Mouse (Mus musculus): ENCODE measurements around the gene Ovol2. TPM values are rescaled to one million over a fixed set of nuclear protein-coding genes. Genes with fewer than 3 reads are reported as not detected.

The Ovol2 gene
- polyA plus RNA-seq, 1 experiment from 2014 or later: 0.25 TPM

DNA sequence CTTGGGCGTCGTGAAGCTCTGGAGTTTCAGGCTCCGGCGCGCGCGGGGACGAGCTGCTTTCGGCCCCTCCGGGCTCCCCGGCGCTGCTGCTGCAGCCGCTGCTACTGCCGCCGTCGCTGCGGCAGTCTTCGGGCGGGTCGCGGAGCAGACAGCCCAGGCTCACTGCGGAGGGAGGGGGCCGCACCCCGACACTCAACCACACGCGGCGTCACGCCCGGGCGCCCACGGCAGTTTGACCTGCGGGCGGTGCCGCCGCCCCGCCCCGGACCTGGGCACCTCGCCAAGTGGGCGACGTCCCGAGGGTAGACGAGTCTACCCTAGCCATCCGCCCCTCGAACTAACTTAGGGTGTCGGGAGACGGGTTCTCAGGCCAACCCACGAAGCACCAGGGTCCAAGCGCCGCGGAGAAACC, 980 bp downstream of the Ovol2 start:
- H3K9ac ChIP-seq (ENCODE audit: low read depth, low read length): no peak overlapping the region
- H3K9me3 ChIP-seq (ENCODE audit: control insufficient read depth, low read length): no peaks in the 10 kb centered on the region
- ATAC-seq (ENCODE audit: low FRiP score) (peak; percentile 63), DNase-seq (ENCODE audit: low spot score) (peak; percentile 62)
- peak overlapping the region; percentile 42 for H3K4me3 ChIP-seq (ENCODE audit: low read depth, low read length)
- H3K36me3 ChIP-seq (ENCODE audit: control insufficient read depth, insufficient read depth, low read length): no peaks in the 10 kb centered on the region
- 1% methylated on average over 49 of the region's 50 CpGs for WGBS
- no peak overlapping the region for H3K27ac ChIP-seq (ENCODE audit: low read depth, low read length)
- H3K27me3 ChIP-seq (ENCODE audit: control insufficient read depth, insufficient read depth, low read length): peaks cover 57% of the 10 kb centered on the region
- H3K4me1 ChIP-seq (replicated peaks; ENCODE audit: control insufficient read depth, insufficient read depth, low read length): peaks cover 9% of the 10 kb centered on the region
- peak overlapping the region; percentile 85 for H3K4me2 ChIP-seq (replicated peaks; ENCODE audit: low read depth, low read length)

DNA sequence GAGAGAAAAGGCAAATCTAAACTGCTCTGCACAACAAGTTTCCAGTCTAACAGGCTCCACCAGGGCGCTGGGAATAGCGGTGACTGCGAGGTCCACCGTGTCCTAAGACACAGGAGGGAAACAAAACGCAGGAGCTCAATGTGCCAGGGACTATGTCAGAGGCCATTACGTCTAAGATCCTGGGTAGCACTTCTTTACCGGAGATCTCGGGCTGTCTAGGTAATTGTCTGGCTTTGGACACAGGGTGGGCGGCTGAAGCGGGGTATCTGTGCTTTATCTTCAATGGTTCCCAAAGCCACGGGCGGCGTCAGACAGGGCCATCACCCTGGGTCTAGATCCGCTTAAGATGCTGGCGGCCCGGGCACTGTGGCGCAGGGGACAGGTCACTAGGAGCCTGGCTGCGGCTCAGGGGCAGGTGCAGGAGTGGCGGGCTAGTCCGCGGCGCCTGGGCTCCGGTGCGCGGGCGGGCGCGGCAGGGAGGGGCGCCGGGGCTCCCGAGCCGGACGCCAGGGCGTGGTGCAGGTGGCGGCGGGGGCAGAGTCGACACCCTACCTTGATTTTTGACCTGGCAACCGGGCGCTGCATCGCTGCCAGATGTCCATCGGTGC, 1.5 kb downstream of the Ovol2 start:
- H3K4me2 ChIP-seq (replicated peaks; ENCODE audit: low read depth, low read length): peak overlapping the region; percentile 85
- peaks cover 57% of the 10 kb centered on the region for H3K27me3 ChIP-seq (ENCODE audit: control insufficient read depth, insufficient read depth, low read length)
- peak; percentile 59 for DNase-seq (ENCODE audit: low spot score)
- no peaks in the 10 kb centered on the region for H3K9me3 ChIP-seq (ENCODE audit: control insufficient read depth, low read length)
- ATAC-seq (ENCODE audit: low FRiP score): peak; percentile 10; the same call in 1 of the 2 replicates
- peak overlapping the region; percentile 42 for H3K4me3 ChIP-seq (ENCODE audit: low read depth, low read length)
- WGBS: under 1% methylated on average over 41 of the region's 41 CpGs
- no peak overlapping the region for H3K27ac ChIP-seq (ENCODE audit: low read depth, low read length)
- no peaks in the 10 kb centered on the region for H3K36me3 ChIP-seq (ENCODE audit: control insufficient read depth, insufficient read depth, low read length)
- H3K9ac ChIP-seq (ENCODE audit: low read depth, low read length): no peak overlapping the region
- H3K4me1 ChIP-seq (replicated peaks; ENCODE audit: control insufficient read depth, insufficient read depth, low read length): peaks cover 9% of the 10 kb centered on the region

DNA sequence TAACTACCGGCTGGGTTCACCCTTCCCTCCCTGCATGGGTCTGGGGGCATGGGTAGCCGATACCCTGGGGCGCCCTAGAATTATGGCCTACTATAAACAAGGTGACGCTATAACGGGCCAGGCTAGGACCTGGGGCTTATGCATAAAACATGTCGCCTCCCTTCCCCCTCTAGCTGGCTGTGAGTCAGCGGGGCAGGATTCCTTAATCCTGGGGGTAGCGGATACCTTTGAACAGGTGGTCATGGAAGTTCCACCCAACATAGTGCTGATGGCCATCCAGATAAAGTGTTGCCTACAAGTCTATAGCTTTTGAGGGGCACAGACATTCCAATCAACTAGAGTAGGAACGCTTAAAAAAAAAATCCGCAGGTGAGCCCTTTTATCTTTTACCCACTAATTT, 2.0 kb downstream of the Ovol2 start:
- H3K27ac ChIP-seq (ENCODE audit: low read depth, low read length): no peak overlapping the region
- no peaks in the 10 kb centered on the region for H3K9me3 ChIP-seq (ENCODE audit: control insufficient read depth, low read length)
- WGBS: 6% methylated on average over 10 of the region's 10 CpGs
- H3K4me3 ChIP-seq (ENCODE audit: low read depth, low read length): no peak overlapping the region
- H3K36me3 ChIP-seq (ENCODE audit: control insufficient read depth, insufficient read depth, low read length): no peaks in the 10 kb centered on the region
- DNase-seq (ENCODE audit: low spot score) (peak; percentile 29), ATAC-seq (ENCODE audit: low FRiP score) (peak; percentile 20; the same call in 1 of the 2 replicates)
- peaks cover 55% of the 10 kb centered on the region for H3K27me3 ChIP-seq (ENCODE audit: control insufficient read depth, insufficient read depth, low read length)
- H3K4me2 ChIP-seq (replicated peaks; ENCODE audit: low read depth, low read length): peak overlapping the region; percentile 85; the same call in 1 of the 2 replicates
- H3K9ac ChIP-seq (ENCODE audit: low read depth, low read length): no peak overlapping the region
- H3K4me1 ChIP-seq (replicated peaks; ENCODE audit: control insufficient read depth, insufficient read depth, low read length): peaks cover 9% of the 10 kb centered on the region

DNA sequence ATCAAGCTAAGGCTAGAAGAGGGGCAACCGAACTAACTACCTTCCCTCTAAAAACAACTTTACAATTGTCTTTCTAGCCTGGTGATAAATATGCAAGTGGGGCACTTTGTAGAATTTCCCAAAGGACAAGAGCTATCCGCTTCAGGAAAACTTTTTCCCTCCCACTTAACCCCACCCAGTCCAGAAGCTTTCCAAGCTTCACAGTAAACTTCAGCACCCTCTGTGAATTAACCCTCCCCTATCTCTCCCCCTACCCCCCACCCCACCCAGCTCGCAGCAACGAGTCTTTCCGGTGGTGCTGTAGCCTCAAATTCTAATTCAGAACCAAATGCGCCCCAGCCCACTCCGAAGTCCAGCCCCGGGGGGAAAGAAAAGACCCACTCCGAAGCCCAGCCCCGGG, 2.5 kb downstream of the Ovol2 start:
- H3K9ac ChIP-seq (ENCODE audit: low read depth, low read length): no peak overlapping the region
- no peak overlapping the region for H3K27ac ChIP-seq (ENCODE audit: low read depth, low read length)
- no peak overlapping the region for H3K4me3 ChIP-seq (ENCODE audit: low read depth, low read length)
- H3K27me3 ChIP-seq (ENCODE audit: control insufficient read depth, insufficient read depth, low read length): peaks cover 54% of the 10 kb centered on the region
- WGBS: 11% methylated on average over 9 of the region's 10 CpGs
- H3K9me3 ChIP-seq (ENCODE audit: control insufficient read depth, low read length): no peaks in the 10 kb centered on the region
- peaks cover 9% of the 10 kb centered on the region for H3K4me1 ChIP-seq (replicated peaks; ENCODE audit: control insufficient read depth, insufficient read depth, low read length)
- no peaks in the 10 kb centered on the region for H3K36me3 ChIP-seq (ENCODE audit: control insufficient read depth, insufficient read depth, low read length)
- ATAC-seq (ENCODE audit: low FRiP score): no peak
- no peak overlapping the region for H3K4me2 ChIP-seq (replicated peaks; ENCODE audit: low read depth, low read length)
- no peak for DNase-seq (ENCODE audit: low spot score)

DNA sequence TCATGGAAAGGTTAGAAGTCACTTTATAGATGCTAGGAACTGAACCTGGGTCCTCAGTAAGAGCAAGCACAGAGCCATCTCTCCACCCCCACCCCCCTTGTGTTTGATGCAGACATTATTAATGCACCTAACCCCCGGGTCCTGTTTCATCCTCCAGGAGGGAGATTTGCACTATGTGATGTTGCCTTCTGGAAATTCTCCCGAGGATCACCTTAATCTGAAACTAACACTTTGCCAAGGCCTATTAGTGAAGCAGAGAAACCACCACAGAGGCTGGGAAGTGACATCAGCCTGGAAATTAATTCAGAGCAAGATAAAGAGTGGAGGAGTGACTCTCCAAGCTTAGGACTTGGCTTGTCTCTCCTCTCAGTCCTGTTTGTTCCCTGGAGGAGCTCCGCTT, 7.7 kb downstream of the Ovol2 start:
- DNase-seq (ENCODE audit: low spot score) (no peak), ATAC-seq (ENCODE audit: low FRiP score) (no peak)
- Histone ChIP-seq H3K27me3 (ENCODE audit: control insufficient read depth, insufficient read depth, low read length) (peaks cover 6% of the 10 kb centered on the region; the same call in 1 of the 2 replicates), H3K36me3 (ENCODE audit: control insufficient read depth, insufficient read depth, low read length) (no peaks in the 10 kb centered on the region), H3K4me2 (replicated peaks; ENCODE audit: low read depth, low read length) (no peak overlapping the region), H3K9ac (ENCODE audit: low read depth, low read length) (no peak overlapping the region), H3K27ac (ENCODE audit: low read depth, low read length) (no peak overlapping the region), H3K4me1 (replicated peaks; ENCODE audit: control insufficient read depth, insufficient read depth, low read length) (no peaks in the 10 kb centered on the region), H3K9me3 (ENCODE audit: control insufficient read depth, low read length) (no peaks in the 10 kb centered on the region), H3K4me3 (ENCODE audit: low read depth, low read length) (no peak overlapping the region)
- WGBS: 76% methylated on average over 3 of the region's 3 CpGs

DNA sequence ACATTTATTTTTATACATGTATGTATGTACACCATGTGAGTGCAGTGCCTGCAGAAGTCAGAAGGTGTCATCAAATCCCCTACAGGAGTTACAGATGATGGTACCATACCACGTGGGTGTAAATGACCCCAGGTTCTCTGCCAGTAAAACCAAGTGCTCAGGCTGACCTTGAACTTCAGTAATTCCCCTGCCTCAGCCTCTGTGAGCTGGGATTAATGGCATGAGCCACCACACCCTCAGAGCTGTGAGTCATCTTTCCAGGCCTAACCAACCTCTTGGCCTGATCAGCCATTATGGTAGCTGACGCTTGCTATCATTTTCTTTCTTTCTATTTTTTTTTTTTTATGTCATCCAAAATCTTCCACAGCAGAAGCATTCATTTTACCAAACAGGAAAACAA, 20.6 kb downstream of the Ovol2 start:
- H3K4me3 ChIP-seq (ENCODE audit: low read depth, low read length): no peak overlapping the region
- H3K27ac ChIP-seq (ENCODE audit: low read depth, low read length): no peak overlapping the region
- no peak overlapping the region for H3K4me2 ChIP-seq (replicated peaks; ENCODE audit: low read depth, low read length)
- no peaks in the 10 kb centered on the region for H3K27me3 ChIP-seq (ENCODE audit: control insufficient read depth, insufficient read depth, low read length)
- ATAC-seq (ENCODE audit: low FRiP score) (no peak), DNase-seq (ENCODE audit: low spot score) (no peak)
- no peaks in the 10 kb centered on the region for H3K4me1 ChIP-seq (replicated peaks; ENCODE audit: control insufficient read depth, insufficient read depth, low read length)
- no peak overlapping the region for H3K9ac ChIP-seq (ENCODE audit: low read depth, low read length)
- 90% methylated on average over 2 of the region's 2 CpGs for WGBS
- no peaks in the 10 kb centered on the region for H3K36me3 ChIP-seq (ENCODE audit: control insufficient read depth, insufficient read depth, low read length)
- no peaks in the 10 kb centered on the region for H3K9me3 ChIP-seq (ENCODE audit: control insufficient read depth, low read length)

DNA sequence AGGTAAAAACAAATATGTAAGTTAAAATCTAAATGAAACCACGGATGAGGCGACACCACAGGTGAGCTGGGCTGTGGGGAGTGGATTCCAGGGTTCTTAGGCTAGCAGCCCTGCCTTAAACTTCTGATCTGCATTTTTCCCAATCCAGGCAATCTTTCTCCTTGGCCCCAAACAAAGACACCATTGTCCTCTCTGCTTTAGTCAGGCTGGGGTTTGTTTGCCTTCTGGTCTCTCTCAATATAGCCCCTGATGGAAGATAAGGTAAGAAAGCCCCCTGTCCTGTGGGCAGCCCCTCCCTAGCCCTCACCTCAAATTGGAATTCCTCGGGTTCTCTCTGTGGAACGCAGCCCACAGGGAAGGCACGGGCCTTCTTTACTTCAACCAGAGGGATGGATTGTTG, 21.7 kb downstream of the Ovol2 start:
- Histone ChIP-seq H3K36me3 (ENCODE audit: control insufficient read depth, insufficient read depth, low read length) (no peaks in the 10 kb centered on the region), H3K4me1 (replicated peaks; ENCODE audit: control insufficient read depth, insufficient read depth, low read length) (no peaks in the 10 kb centered on the region), H3K9me3 (ENCODE audit: control insufficient read depth, low read length) (no peaks in the 10 kb centered on the region), H3K4me2 (replicated peaks; ENCODE audit: low read depth, low read length) (no peak overlapping the region), H3K27ac (ENCODE audit: low read depth, low read length) (no peak overlapping the region), H3K27me3 (ENCODE audit: control insufficient read depth, insufficient read depth, low read length) (no peaks in the 10 kb centered on the region), H3K9ac (ENCODE audit: low read depth, low read length) (no peak overlapping the region), H3K4me3 (ENCODE audit: low read depth, low read length) (no peak overlapping the region)
- WGBS: 35% methylated on average over 5 of the region's 5 CpGs
- ATAC-seq (ENCODE audit: low FRiP score) (peak; percentile 12; the same call in 1 of the 2 replicates), DNase-seq (ENCODE audit: low spot score) (peak; percentile 14)

DNA sequence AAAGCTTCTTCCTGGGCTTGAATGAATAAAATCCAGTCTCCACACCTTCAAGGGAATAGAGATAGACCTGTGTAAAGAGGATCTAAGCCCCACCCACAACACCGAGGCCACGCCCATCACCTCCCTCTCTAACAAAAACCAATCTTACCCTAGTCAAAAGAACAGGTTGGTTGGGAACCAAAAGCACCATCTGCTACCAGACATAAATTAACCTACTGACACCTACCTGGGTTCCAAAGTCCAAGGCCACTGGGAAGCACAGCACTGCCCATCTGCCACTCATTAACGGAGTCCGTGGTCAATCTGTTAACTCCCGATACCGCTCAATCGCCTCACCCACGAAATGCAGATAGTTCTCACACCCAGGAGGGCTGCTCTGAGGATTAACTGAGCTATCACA, 23.4 kb downstream of the Ovol2 start:
- Histone ChIP-seq H3K27ac (ENCODE audit: low read depth, low read length) (no peak overlapping the region), H3K9me3 (ENCODE audit: control insufficient read depth, low read length) (no peaks in the 10 kb centered on the region), H3K4me3 (ENCODE audit: low read depth, low read length) (no peak overlapping the region), H3K4me1 (replicated peaks; ENCODE audit: control insufficient read depth, insufficient read depth, low read length) (no peaks in the 10 kb centered on the region), H3K36me3 (ENCODE audit: control insufficient read depth, insufficient read depth, low read length) (no peaks in the 10 kb centered on the region), H3K9ac (ENCODE audit: low read depth, low read length) (no peak overlapping the region), H3K4me2 (replicated peaks; ENCODE audit: low read depth, low read length) (no peak overlapping the region), H3K27me3 (ENCODE audit: control insufficient read depth, insufficient read depth, low read length) (no peaks in the 10 kb centered on the region)
- WGBS: 53% methylated on average over 8 of the region's 8 CpGs
- no peak for DNase-seq (ENCODE audit: low spot score)
- no peak for ATAC-seq (ENCODE audit: low FRiP score)

DNA sequence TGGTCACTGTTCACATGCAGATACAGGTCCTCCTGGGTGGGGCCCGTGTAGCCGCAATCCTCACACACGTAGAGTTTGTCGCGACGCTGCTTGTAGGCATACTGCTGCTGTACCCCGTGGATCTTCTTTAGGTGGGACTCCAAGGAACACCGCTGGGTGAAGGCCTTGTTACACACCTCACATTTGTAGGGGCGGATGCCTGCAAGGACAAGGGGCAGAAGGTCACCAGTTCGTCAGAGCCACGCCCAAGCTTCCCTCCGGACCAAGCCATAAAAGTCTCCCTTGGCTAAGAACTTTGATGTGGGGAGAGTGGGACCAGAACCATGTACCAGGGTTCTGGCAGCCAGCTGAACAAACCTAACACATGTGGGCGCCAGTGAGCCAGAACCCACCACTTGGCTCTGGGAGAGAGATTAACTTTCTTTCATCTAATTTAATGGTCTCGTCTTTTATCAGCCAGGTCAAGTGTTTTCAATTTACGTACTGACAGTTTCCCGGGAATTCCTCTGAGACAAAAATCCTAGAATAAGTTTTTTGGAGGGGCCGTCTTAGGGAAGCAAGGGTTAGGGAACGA, 26.1 kb downstream of the Ovol2 start:
- Histone ChIP-seq H3K4me3 (ENCODE audit: low read depth, low read length) (no peak overlapping the region), H3K36me3 (ENCODE audit: control insufficient read depth, insufficient read depth, low read length) (no peaks in the 10 kb centered on the region), H3K9ac (ENCODE audit: low read depth, low read length) (no peak overlapping the region), H3K9me3 (ENCODE audit: control insufficient read depth, low read length) (no peaks in the 10 kb centered on the region), H3K4me1 (replicated peaks; ENCODE audit: control insufficient read depth, insufficient read depth, low read length) (no peaks in the 10 kb centered on the region), H3K27me3 (ENCODE audit: control insufficient read depth, insufficient read depth, low read length) (no peaks in the 10 kb centered on the region), H3K4me2 (replicated peaks; ENCODE audit: low read depth, low read length) (no peak overlapping the region), H3K27ac (ENCODE audit: low read depth, low read length) (no peak overlapping the region)
- 75% methylated on average over 18 of the region's 18 CpGs for WGBS
- no peak for ATAC-seq (ENCODE audit: low FRiP score)
- DNase-seq (ENCODE audit: low spot score): no peak

Data from hindbrain, embryonic 11.5 days (tissue).